Mouse (Mus musculus) thymus, adult 2 months (tissue): ENCODE measurements at regions not wholly inside any gene's neighbourhood (a gene's known extent, or its start where the extent isn't known, plus 50 kb on each side); places are given as distances from the start of the nearest gene placed in this dataset.

Experiments used
- CTCF ChIP-seq: fragments of 200-500 bp; IDR thresholded peaks from 2 replicates; pipeline ENCODE4 v1.5.1; 2012; ENCODE audit warnings: mild to moderate bottlenecking, control low read depth, low read length, moderate library complexity, borderline replicate concordance; ENCODE audit not compliant: control insufficient read depth, poor library complexity, insufficient read depth; ENCODE audit errors: extremely low read depth
- POLR2A ChIP-seq: fragments of 200-500 bp; IDR thresholded peaks from 2 replicates; pipeline ENCODE4 v1.6.1; 2012; ENCODE audit warnings: mild to moderate bottlenecking, low read length, control low read depth, moderate library complexity; ENCODE audit not compliant: control insufficient read depth, poor library complexity, insufficient read depth; ENCODE audit errors: extremely low read depth

GRCm38 (mm10) chr1:164637901-164638462 lies 158.5 kb upstream of the Dpt start:
- TF ChIP-seq CTCF, result no peak
- no peak for TF ChIP-seq POLR2A
